Mouse (Mus musculus): ENCODE data around the gene Cox4i2. TPM values are rescaled to one million over a fixed set of nuclear protein-coding genes. Genes with fewer than 3 reads are reported as not detected.

The Cox4i2 gene
- total and polyA plus RNA-seq, 2 experiments, result 0.31 TPM; not detected in 1

DNA sequence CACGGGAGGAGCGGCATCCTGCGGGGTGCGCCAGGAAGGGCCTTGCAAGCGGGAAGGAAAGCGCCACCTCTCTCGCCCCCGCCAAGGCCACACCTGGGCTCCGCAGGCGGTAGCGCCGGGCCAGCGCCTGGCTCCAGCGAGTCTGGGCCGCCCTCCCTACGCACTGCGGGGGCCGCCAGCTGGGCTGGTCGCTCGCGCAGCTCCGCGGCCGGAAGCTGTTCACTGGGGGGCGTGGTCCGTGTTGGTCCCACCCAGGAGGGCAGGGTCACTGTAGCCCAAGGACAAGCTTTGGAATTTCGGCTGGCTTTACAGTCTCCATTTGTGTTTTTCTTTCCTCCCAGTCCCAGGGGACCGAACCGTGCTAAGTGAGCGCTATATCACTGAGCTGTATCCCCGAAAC is 46.3 kb upstream of the Cox4i2 start:
- Histone ChIP-seq H3K36me3 (ENCODE audit: control insufficient read depth, insufficient read depth, low read length) (peaks cover 6% of the 10 kb centered on the region; the same call in 1 of the 2 replicates), H3K4me1 (ENCODE audit: control insufficient read depth, insufficient read depth, low read length) (peaks cover 5% of the 10 kb centered on the region; the same call in 1 of the 2 replicates), H3K27me3 (ENCODE audit: control insufficient read depth, insufficient read depth, low read length) (no peaks in the 10 kb centered on the region), H3K27ac (replicated peaks; ENCODE audit: insufficient read depth, low read depth, low read length) (peak overlapping the region; percentile 54), H3K79me2 (ENCODE audit: control insufficient read depth, insufficient read depth, low read length) (no peaks in the 10 kb centered on the region), H3K9ac (ENCODE audit: low read depth, low read length) (peak overlapping the region; percentile 61), H3K4me3 (ENCODE audit: insufficient read depth, low read depth, low read length) (peak overlapping the region; percentile 58)
- DNase-seq (ENCODE audit: extremely low read depth, low read depth, low spot score), result peak; percentile 52
- 31% methylated on average over 31 of the region's 31 CpGs for WGBS
- TF ChIP-seq POLR2A (IDR thresholded peaks at IDR 0.05; ENCODE audit: extremely low read depth, insufficient read depth, low read length) (0 out of 2 replicates have a peak, but pooled peaks have one; percentile 17), CTCF (IDR thresholded peaks at IDR 0.05; ENCODE audit: low read depth, low read length) (no peak)

DNA sequence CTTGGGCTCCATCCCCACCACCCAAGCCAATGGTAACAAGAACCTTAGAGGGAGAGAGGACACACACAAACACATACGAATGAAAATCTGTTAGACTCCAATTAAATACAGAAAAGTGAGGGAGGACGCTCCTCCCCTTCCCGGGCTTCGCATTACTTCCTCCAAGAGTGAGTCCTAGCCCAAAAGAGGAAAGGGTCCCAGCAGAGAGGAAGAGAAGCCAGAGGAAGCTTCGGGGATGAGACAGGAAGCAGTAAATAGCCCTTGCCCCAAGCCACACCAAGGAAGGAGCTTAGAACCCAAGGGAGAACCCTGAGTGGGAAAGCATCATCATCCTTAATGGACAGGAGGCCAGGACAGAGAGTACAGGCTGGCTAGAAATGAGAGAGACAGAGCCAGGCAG is 44.9 kb upstream of the Cox4i2 start:
- no peak for DNase-seq (ENCODE audit: extremely low read depth, low read depth, low spot score)
- H3K27ac ChIP-seq (replicated peaks; ENCODE audit: insufficient read depth, low read depth, low read length), result 0 out of 2 replicates have a peak overlapping the region, but pooled peaks have one; percentile 18
- H3K27me3 ChIP-seq (ENCODE audit: control insufficient read depth, insufficient read depth, low read length), result no peaks in the 10 kb centered on the region
- no peaks in the 10 kb centered on the region for H3K79me2 ChIP-seq (ENCODE audit: control insufficient read depth, insufficient read depth, low read length)
- no peak overlapping the region for H3K4me3 ChIP-seq (ENCODE audit: insufficient read depth, low read depth, low read length)
- WGBS, result 82% methylated on average over 5 of the region's 5 CpGs
- TF ChIP-seq POLR2A (IDR thresholded peaks at IDR 0.05; ENCODE audit: extremely low read depth, insufficient read depth, low read length), result no peak
- no peak for TF ChIP-seq CTCF (IDR thresholded peaks at IDR 0.05; ENCODE audit: low read depth, low read length)
- H3K9ac ChIP-seq (ENCODE audit: low read depth, low read length), result no peak overlapping the region
- H3K36me3 ChIP-seq (ENCODE audit: control insufficient read depth, insufficient read depth, low read length), result peaks cover 6% of the 10 kb centered on the region; the same call in 1 of the 2 replicates
- peaks cover 5% of the 10 kb centered on the region; the same call in 1 of the 2 replicates for H3K4me1 ChIP-seq (ENCODE audit: control insufficient read depth, insufficient read depth, low read length)

DNA sequence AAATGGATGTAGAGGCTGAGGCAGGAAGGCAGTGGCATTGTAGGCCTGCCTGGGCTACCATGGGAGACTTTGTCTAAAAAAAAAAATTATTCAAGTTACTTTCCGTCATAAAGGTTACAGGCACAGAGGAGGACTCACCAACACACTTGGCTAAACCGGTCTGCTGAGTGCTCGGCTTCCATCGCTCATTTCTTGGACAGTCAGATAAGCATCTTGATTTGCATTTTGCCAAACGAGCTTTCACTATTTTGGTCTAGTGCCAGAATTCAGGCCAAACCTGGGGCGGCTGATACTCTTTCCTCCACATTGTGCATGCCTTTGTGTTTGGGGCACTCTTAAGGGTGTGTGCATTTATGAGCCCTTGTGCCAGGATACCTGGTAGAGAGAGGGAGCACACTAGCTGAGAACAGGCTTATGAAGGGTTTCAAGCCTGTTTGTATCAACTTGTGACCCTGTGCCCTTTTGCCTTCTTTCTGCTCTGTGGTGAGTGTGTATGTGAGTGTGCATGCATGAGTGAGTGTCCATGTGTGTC is 37.7 kb upstream of the Cox4i2 start:
- H3K4me3 ChIP-seq (ENCODE audit: insufficient read depth, low read depth, low read length), result no peak overlapping the region
- H3K9ac ChIP-seq (ENCODE audit: low read depth, low read length), result no peak overlapping the region
- no peaks in the 10 kb centered on the region for H3K79me2 ChIP-seq (ENCODE audit: control insufficient read depth, insufficient read depth, low read length)
- no peaks in the 10 kb centered on the region for H3K36me3 ChIP-seq (ENCODE audit: control insufficient read depth, insufficient read depth, low read length)
- TF ChIP-seq POLR2A (IDR thresholded peaks at IDR 0.05; ENCODE audit: extremely low read depth, insufficient read depth, low read length), result no peak
- no peak for TF ChIP-seq CTCF (IDR thresholded peaks at IDR 0.05; ENCODE audit: low read depth, low read length)
- no peak overlapping the region for H3K27ac ChIP-seq (replicated peaks; ENCODE audit: insufficient read depth, low read depth, low read length)
- no peak for DNase-seq (ENCODE audit: extremely low read depth, low read depth, low spot score)
- WGBS, result 86% methylated on average over 6 of the region's 6 CpGs
- H3K27me3 ChIP-seq (ENCODE audit: control insufficient read depth, insufficient read depth, low read length), result no peaks in the 10 kb centered on the region
- no peaks in the 10 kb centered on the region for H3K4me1 ChIP-seq (ENCODE audit: control insufficient read depth, insufficient read depth, low read length)

DNA sequence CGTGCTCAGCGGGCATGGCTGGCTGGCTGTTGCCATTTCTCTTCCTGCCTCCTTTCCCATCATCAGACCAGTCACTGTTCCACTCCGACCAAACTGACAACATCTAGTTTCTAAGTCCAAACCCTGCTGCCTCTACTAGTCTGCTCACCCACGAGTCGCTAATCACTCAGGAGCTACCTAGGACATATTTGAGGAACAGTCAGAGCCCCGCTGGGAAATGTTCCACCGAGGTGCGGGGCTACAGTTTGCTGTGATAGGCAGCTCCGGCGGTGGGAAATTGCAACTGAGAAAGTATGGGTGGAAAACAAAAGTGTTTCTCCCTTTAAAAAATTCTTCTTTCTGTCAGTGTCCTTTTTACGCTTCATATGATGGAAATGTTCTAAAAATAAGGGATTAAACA is 36.3 kb upstream of the Cox4i2 start:
- Histone ChIP-seq H3K9ac (ENCODE audit: low read depth, low read length) (no peak overlapping the region), H3K4me1 (ENCODE audit: control insufficient read depth, insufficient read depth, low read length) (no peaks in the 10 kb centered on the region), H3K4me3 (ENCODE audit: insufficient read depth, low read depth, low read length) (no peak overlapping the region), H3K79me2 (ENCODE audit: control insufficient read depth, insufficient read depth, low read length) (no peaks in the 10 kb centered on the region), H3K36me3 (ENCODE audit: control insufficient read depth, insufficient read depth, low read length) (no peaks in the 10 kb centered on the region), H3K27ac (replicated peaks; ENCODE audit: insufficient read depth, low read depth, low read length) (no peak overlapping the region), H3K27me3 (ENCODE audit: control insufficient read depth, insufficient read depth, low read length) (no peaks in the 10 kb centered on the region)
- no peak for DNase-seq (ENCODE audit: extremely low read depth, low read depth, low spot score)
- TF ChIP-seq CTCF (IDR thresholded peaks at IDR 0.05; ENCODE audit: low read depth, low read length) (no peak), POLR2A (IDR thresholded peaks at IDR 0.05; ENCODE audit: extremely low read depth, insufficient read depth, low read length) (no peak)
- WGBS, result 85% methylated on average over 11 of the region's 11 CpGs

DNA sequence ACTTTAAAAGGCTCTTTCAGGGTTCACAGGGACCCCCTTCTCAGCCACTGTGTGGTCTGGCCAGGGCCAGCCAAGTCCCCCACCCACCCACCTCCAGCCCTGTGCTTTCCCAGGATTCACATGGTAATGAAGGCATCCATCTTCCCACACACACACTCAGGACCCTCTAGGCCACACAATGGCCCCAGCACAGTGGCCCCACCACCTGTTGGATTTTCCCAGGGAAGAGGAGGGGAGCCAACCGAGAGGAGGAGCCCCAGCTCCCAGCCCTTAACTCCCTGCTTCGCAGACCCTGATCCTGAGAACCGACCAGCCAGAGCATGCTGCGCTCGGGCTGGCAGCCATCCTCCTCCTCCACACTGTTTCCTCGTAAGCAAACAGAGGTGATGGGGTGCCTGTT is 35.9 kb upstream of the Cox4i2 start:
- H3K27me3 ChIP-seq (ENCODE audit: control insufficient read depth, insufficient read depth, low read length), result no peaks in the 10 kb centered on the region
- DNase-seq (ENCODE audit: extremely low read depth, low read depth, low spot score), result no peak
- TF ChIP-seq POLR2A (IDR thresholded peaks at IDR 0.05; ENCODE audit: extremely low read depth, insufficient read depth, low read length) (no peak), CTCF (IDR thresholded peaks at IDR 0.05; ENCODE audit: low read depth, low read length) (no peak)

DNA sequence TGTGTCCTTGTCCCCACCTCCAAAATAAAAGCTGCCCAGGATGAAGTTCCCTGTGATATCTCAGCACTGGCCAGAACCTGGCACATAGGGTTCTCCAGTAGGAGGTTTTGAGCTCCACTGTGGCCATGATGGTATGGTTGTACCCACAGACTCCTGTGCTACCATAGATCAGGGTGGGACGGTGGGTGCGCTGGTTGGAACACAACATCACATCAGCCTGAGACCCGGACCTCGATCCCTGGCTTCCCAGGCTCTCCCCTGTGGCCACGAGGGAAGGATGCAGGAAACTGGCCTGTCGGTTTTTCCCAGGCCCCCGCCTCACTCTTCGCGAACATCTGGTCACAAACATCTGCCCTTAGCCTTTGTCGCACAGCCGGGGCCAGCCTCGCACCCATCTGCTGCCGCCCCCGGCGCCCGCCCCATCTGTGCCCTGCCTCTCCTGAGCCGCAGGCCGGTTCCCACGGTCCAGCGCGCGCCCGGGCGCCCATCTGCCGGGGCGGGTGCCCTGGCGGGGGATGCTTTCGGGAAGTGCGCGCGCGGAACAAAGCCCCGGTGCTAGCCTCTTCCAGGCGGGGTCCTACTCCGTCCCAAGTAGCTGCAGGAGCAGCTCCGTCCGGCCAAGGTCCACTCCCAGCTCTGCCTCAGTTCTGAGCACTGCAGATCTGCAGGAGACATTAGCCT is 30.2 kb upstream of the Cox4i2 start:
- DNase-seq (ENCODE audit: extremely low read depth, low read depth, low spot score), result no peak
- Histone ChIP-seq H3K27ac (replicated peaks; ENCODE audit: insufficient read depth, low read depth, low read length) (no peak overlapping the region), H3K4me3 (ENCODE audit: insufficient read depth, low read depth, low read length) (peak overlapping the region; percentile 38; the same call in 1 of the 2 replicates), H3K4me1 (ENCODE audit: control insufficient read depth, insufficient read depth, low read length) (peaks cover 7% of the 10 kb centered on the region), H3K9ac (ENCODE audit: low read depth, low read length) (peak overlapping the region; percentile 61), H3K79me2 (ENCODE audit: control insufficient read depth, insufficient read depth, low read length) (no peaks in the 10 kb centered on the region), H3K36me3 (ENCODE audit: control insufficient read depth, insufficient read depth, low read length) (no peaks in the 10 kb centered on the region), H3K27me3 (ENCODE audit: control insufficient read depth, insufficient read depth, low read length) (0 out of 2 replicates have a peak, but pooled peaks cover 2% of the 10 kb centered on the region)
- no peak for TF ChIP-seq POLR2A (IDR thresholded peaks at IDR 0.05; ENCODE audit: extremely low read depth, insufficient read depth, low read length)
- no peak for TF ChIP-seq CTCF (IDR thresholded peaks at IDR 0.05; ENCODE audit: low read depth, low read length)
- WGBS, result 31% methylated on average over 37 of the region's 37 CpGs

More for the DNA sequence above, 35.9 kb upstream of the Cox4i2 start:
- WGBS, result 85% methylated on average over 6 of the region's 6 CpGs
- no peaks in the 10 kb centered on the region for H3K4me1 ChIP-seq (ENCODE audit: control insufficient read depth, insufficient read depth, low read length)
- H3K79me2 ChIP-seq (ENCODE audit: control insufficient read depth, insufficient read depth, low read length), result no peaks in the 10 kb centered on the region
- no peak overlapping the region for H3K27ac ChIP-seq (replicated peaks; ENCODE audit: insufficient read depth, low read depth, low read length)
- H3K4me3 ChIP-seq (ENCODE audit: insufficient read depth, low read depth, low read length), result no peak overlapping the region
- no peaks in the 10 kb centered on the region for H3K36me3 ChIP-seq (ENCODE audit: control insufficient read depth, insufficient read depth, low read length)
- H3K9ac ChIP-seq (ENCODE audit: low read depth, low read length), result no peak overlapping the region

Measured in liver, adult 2 months (tissue).